Mouse (Mus musculus): ENCODE results near the gene Baz1b. TPM values are rescaled to one million over a fixed set of nuclear protein-coding genes. Genes with fewer than 3 reads are reported as not detected.

Baz1b gene
- polyA plus RNA-seq, 1 experiment = 33.2 TPM

DNA sequence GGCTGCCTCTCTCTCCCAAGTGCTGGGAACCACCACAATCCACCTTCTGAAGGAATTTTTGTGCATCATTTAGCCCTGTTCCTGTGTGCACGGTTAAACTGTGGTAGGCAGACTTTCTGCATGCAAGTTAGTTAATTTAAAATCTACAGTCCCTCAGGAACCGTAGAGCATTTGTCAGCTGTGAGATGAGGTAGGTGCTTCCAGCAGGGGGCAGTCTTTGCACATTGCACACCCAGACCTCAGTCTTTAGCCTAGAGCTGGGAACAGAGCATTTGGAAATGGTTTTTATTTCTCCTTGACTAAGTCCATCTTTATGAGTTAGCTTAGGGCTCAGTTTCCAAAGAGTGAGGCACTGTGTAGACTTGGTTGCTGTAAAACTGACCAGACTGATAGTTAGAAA, 49.5 kb downstream of the Baz1b start:
- DNase-seq (ENCODE audit: low spot score) = no peak

GRCm38 (mm10) chr5:135238832-135239231, 51.8 kb downstream of the Baz1b start:
- no peak for DNase-seq (ENCODE audit: low spot score)

GRCm38 (mm10) chr5:135241474-135241873, 54.4 kb downstream of the Baz1b start:
- no peak for DNase-seq (ENCODE audit: low spot score)

- no peak for DNase-seq (ENCODE audit: low spot score)
Measured at GRCm38 (mm10) chr5:135242136-135242535, 55.1 kb downstream of the Baz1b start.

- DNase-seq (ENCODE audit: low spot score) = no peak
Measured at GRCm38 (mm10) chr5:135242608-135243007, 55.5 kb downstream of the Baz1b start.

DNA sequence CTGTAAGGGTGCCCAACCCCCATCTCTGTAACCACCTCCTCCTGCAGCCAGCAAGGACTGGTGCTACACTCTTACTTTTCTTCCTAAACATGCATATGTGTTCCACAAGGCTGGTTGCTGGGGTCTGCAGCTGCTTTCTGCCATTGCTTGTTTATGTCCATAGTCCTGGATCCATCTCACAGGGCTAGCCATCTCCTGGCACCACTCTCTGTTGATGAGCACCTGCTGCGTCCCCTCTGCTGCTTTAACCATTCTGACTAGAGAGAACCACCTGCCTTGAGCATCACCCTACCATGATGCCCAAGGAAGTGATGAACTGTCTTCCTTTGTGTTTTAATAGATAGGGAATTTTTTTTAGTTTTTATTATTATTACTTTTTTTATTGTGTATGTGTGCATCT, 56.1 kb downstream of the Baz1b start:
- DNase-seq (ENCODE audit: low spot score) = no peak

GRCm38 (mm10) chr5:135246531-135246930, 59.5 kb downstream of the Baz1b start:
- DNase-seq (ENCODE audit: low spot score) = no peak

DNA sequence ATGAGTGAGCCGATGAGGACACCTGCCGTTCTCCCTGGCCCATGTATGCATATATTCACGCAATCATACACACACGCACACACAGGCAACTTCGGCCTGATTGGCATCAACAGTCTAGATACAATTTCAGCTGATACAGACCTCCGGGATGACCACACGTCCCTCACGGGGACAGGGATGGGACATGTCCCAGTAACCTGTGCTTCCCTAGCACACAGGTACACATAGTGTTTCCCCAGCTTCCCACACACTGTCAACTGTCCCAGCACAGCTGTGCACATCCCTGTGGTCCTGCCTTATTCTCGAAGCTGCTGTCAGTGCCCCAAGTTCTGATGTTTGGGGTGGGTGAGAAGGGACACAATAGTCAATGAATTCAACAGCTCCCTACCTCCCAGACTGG, 60.3 kb downstream of the Baz1b start:
- no peak for DNase-seq (ENCODE audit: low spot score)

- no peak for DNase-seq (ENCODE audit: low spot score)
Measured at GRCm38 (mm10) chr5:135248956-135249676, 62.1 kb downstream of the Baz1b start.

DNA sequence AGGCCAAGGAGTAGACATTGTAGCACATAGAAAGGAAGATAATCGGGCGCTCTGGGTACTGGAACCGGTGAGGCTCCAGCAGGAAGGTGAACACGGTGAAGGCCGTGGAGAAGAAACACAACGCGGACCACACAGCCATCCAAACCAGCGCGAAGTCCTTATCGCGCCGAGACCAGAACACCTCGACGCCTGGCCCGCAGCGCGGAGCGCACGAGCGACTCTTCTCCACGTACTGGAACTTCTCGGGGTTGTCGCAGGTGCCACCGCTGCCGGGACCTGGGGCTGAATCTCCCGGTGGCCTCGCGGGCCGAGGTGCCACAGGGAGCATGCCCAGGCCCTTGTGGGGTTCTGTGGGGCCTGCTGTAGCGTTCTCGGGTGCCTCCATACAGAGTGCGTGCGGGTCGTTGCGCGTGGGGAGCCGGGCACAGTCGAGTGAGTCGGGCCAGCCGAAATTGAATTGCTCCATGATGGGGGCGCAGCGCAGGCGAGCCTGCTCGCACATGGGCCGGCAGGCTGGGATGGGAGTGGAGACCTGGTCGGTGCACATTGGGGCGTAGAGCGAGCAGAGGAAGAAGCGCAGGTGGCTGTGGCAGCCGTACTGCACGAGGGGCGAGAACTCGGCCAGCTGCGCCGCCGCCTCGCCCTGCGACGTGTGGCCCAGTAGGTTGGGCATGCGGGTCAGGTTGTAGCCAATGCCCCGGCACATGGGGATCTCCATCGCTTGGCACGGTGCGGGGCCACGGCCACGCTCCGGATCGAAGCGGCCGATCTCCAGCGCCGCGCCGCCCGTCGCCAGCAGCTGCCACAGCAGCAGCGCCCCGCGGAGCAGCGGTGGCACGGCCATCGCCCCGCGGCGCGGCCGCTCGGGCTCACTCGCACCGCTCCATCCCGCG, 63.4 kb downstream of the Baz1b start:
- no peak for DNase-seq (ENCODE audit: low spot score)

DNA sequence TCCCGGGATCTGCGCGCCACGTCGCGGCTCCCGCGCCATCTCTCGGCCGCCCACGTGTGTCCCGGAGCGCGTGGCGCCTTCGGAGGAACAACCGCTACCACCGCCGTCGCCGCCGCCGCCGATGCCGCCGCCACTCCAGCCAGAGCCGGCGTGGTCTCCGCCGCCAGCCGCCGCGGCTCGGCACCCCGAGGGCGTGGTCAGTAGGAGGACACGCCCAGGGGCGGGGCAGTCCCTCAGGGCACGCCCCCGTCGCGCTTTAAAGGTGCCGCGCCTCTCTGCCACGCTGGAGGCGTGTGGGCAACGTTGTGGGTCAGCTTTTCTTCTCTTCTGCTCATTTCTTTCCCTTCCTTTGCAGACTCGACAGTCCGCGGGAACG, 64.0 kb downstream of the Baz1b start, which contains the start of gene Fzd9:
Gene Fzd9 (minus strand): TSS at position 152 of the 376 bp plus-strand sequence.
- DNase-seq (ENCODE audit: low spot score) = peak; percentile 66

GRCm38 (mm10) chr5:135253741-135254401, 66.8 kb downstream of the Baz1b start:
- no peak for DNase-seq (ENCODE audit: low spot score)

- no peak for DNase-seq (ENCODE audit: low spot score)
Measured at GRCm38 (mm10) chr5:135256166-135256565, 69.1 kb downstream of the Baz1b start.

DNA sequence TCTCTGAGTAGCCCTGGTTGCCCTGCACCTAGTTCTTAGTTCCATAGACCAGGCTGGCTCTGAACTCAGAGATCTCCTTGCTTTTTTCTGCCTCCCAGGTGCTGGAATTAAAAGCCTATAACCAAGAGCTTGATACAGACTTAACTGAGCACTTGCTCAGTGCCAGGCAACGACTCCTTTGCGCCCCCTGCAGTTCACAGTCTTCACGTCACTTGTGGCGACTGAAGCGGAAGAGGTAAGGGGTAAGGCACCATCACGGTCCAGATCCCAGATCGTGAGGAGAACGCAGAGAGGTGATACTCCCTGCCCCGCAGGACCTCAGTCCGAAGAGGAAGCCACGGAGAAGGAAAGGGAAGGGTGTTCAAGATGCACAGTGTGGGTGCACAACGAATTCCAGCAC, 70.5 kb downstream of the Baz1b start:
- no peak for DNase-seq (ENCODE audit: low spot score)

- DNase-seq (ENCODE audit: low spot score) = no peak
Measured at GRCm38 (mm10) chr5:135258280-135259150, 71.5 kb downstream of the Baz1b start.

GRCm38 (mm10) chr5:135263866-135264503, 76.9 kb downstream of the Baz1b start:
- no peak for DNase-seq (ENCODE audit: low spot score)

- DNase-seq (ENCODE audit: low spot score) = no peak
Measured at GRCm38 (mm10) chr5:135264548-135264947, 77.5 kb downstream of the Baz1b start.

DNA sequence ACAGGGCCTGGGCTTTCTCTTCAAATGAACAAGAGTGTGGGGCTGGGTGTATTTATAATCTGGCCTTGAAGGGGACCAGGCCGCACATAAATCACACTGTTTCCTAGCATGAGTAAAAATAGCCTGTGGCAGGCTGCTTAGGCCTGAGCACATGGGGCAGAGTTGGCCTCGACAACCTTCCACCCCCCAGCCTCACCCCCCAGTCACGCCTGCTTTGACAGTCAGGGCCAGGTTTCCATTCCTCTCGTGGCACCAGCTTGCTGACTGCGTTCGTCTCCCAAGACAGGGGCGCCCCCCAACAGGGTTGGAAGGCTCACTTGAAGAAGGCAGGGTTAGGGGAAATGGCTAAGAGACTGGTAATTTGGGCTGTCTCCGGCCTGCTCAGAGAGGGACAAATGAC, 82.4 kb downstream of the Baz1b start:
- DNase-seq (ENCODE audit: low spot score) = no peak

GRCm38 (mm10) chr5:135270361-135270760, 83.3 kb downstream of the Baz1b start:
- no peak for DNase-seq (ENCODE audit: low spot score)

GRCm38 (mm10) chr5:135271563-135272165, 84.6 kb downstream of the Baz1b start:
- DNase-seq (ENCODE audit: low spot score) = no peak

Measured in urinary bladder, adult 2 months (tissue).